Mouse (Mus musculus) MEL (cell line): ENCODE results near the gene Vps50. TPM values are rescaled to one million over a fixed set of nuclear protein-coding genes. Genes with fewer than 3 reads are reported as not detected.

Experiments
- DNase-seq: peaks from one replicate; pipeline ENCODE4 v3.0.0; 2011; ENCODE audit warnings: low read depth, low spot score
- H3K27ac ChIP-seq: 2 replicates; pipeline ENCODE4 v1.5.1; 2012; ENCODE audit warnings: low read depth, mild to moderate bottlenecking, control low read depth, low read length, moderate library complexity; ENCODE audit not compliant: control insufficient read depth
- H3K27me3 ChIP-seq, 2 experiments: fragments of 150-350 bp in 1 of 2; sonication (generic) in 1 of 2; 2 replicates each; pipeline ENCODE4 v1.6.1; 2012; ENCODE audit warnings: low read length in 2 of 2, mild to moderate bottlenecking in 2 of 2, improper control_type of control experiment in 1 of 2, moderate library complexity in 1 of 2; ENCODE audit not compliant: insufficient read depth in 2 of 2, control insufficient read depth in 1 of 2
- H3K36me3 ChIP-seq, 2 experiments: 2 replicates each; pipeline ENCODE4 v1.6.1; 2012 to 2014; ENCODE audit warnings: low read length in 2 of 2, improper control_type of control experiment in 1 of 2, inconsistent platforms in 1 of 2, mild to moderate bottlenecking in 1 of 2; ENCODE audit not compliant: insufficient read depth in 2 of 2, control insufficient read depth in 1 of 2
- H3K4me1 ChIP-seq, 2 experiments: fragments of 150-350 bp in 1 of 2; sonication (generic) in 1 of 2; 2 replicates each; pipeline ENCODE4 v1.6.1; 2012; ENCODE audit warnings: low read length in 2 of 2, improper control_type of control experiment in 1 of 2, mild to moderate bottlenecking in 1 of 2; ENCODE audit not compliant: insufficient read depth in 2 of 2, control insufficient read depth in 1 of 2
- H3K4me3 ChIP-seq, 2 experiments: fragments of 150-350 bp in 1 of 2; sonication (generic) in 1 of 2; 2 replicates each; pipeline ENCODE4 v1.5.1; 2012; ENCODE audit warnings: low read depth in 2 of 2, low read length in 2 of 2, mild to moderate bottlenecking in 2 of 2, moderate library complexity in 2 of 2, control low read depth in 1 of 2, improper control_type of control experiment in 1 of 2; ENCODE audit not compliant: control insufficient read depth in 1 of 2, insufficient read depth in 1 of 2
- H3K79me2 ChIP-seq: 2 replicates; pipeline ENCODE4 v1.6.1; 2012; ENCODE audit warnings: mild to moderate bottlenecking, low read length, moderate library complexity; ENCODE audit not compliant: control insufficient read depth, poor library complexity, insufficient read depth
- H3K9ac ChIP-seq: 2 replicates; pipeline ENCODE4 v1.6.1; 2012; ENCODE audit warnings: low read depth, mild to moderate bottlenecking, control low read depth, low read length, moderate library complexity; ENCODE audit not compliant: control insufficient read depth, poor library complexity, severe bottlenecking
- H3K9me3 ChIP-seq: fragments of 150-350 bp; sonication (generic); replicated peaks from 2 replicates; pipeline ENCODE4 v1.6.1; 2012; ENCODE audit warnings: mild to moderate bottlenecking, low read length, improper control_type of control experiment, moderate library complexity; ENCODE audit not compliant: insufficient read depth
- CHD2 ChIP-seq: IDR thresholded peaks from 2 replicates; pipeline ENCODE4 v1.6.1; 2011; ENCODE audit warnings: low read length, improper control_type of control experiment
- ELF1 ChIP-seq: IDR thresholded peaks from 2 replicates; pipeline ENCODE4 v1.6.1; 2014; ENCODE audit warnings: low read depth, mild to moderate bottlenecking, inconsistent platforms, low read length, improper control_type of control experiment, moderate library complexity
- EP300 ChIP-seq, 2 experiments: IDR thresholded peaks; 2 replicates each; pipeline ENCODE4 v1.6.1; 2011; ENCODE audit warnings: improper control_type of control experiment in 2 of 2, low read length in 2 of 2, low read depth in 1 of 2, mild to moderate bottlenecking in 1 of 2
- GATA1 ChIP-seq: IDR thresholded peaks from 2 replicates; pipeline ENCODE4 v1.6.1; 2011; ENCODE audit warnings: low read depth, low read length, improper control_type of control experiment
- MAX ChIP-seq: IDR thresholded peaks from 2 replicates; pipeline ENCODE4 v1.6.1; 2011; ENCODE audit warnings: low read length, improper control_type of control experiment
- MAZ ChIP-seq: IDR thresholded peaks from 2 replicates; pipeline ENCODE4 v1.6.1; 2012; ENCODE audit warnings: low read depth, mild to moderate bottlenecking, inconsistent platforms, low read length, improper control_type of control experiment
- MEF2A ChIP-seq: IDR thresholded peaks from 2 replicates; pipeline ENCODE4 v1.6.1; 2014; ENCODE audit warnings: low read depth, mild to moderate bottlenecking, inconsistent platforms, low read length, improper control_type of control experiment; ENCODE audit not compliant: poor library complexity, insufficient replicate concordance, severe bottlenecking; ENCODE audit errors: extremely low read depth
- MXI1 ChIP-seq: IDR thresholded peaks from 2 replicates; pipeline ENCODE4 v1.6.1; 2011; ENCODE audit warnings: mild to moderate bottlenecking, low read depth, low read length, improper control_type of control experiment
- TAL1 ChIP-seq: IDR thresholded peaks from 2 replicates; pipeline ENCODE4 v1.6.1; 2012; ENCODE audit warnings: mild to moderate bottlenecking, inconsistent platforms, low read length, moderate library complexity, mixed read lengths
- TCF12 ChIP-seq: IDR thresholded peaks from 2 replicates; pipeline ENCODE4 v1.6.1; 2014; ENCODE audit warnings: low read depth, mild to moderate bottlenecking, inconsistent platforms, low read length, improper control_type of control experiment, moderate library complexity
- UBTF ChIP-seq: IDR thresholded peaks from 2 replicates; pipeline ENCODE4 v1.6.1; 2012; ENCODE audit warnings: low read depth, mild to moderate bottlenecking, inconsistent platforms, low read length, improper control_type of control experiment, moderate library complexity, borderline replicate concordance; ENCODE audit not compliant: insufficient read depth
- USF2 ChIP-seq, 2 experiments: IDR thresholded peaks; 2 replicates each; pipeline ENCODE4 v1.6.1; 2011 to 2012; ENCODE audit warnings: improper control_type of control experiment in 2 of 2, low read length in 2 of 2, borderline replicate concordance in 1 of 2, inconsistent platforms in 1 of 2, low read depth in 1 of 2, mild to moderate bottlenecking in 1 of 2; ENCODE audit not compliant: insufficient read depth in 1 of 2
- ZKSCAN1 ChIP-seq: IDR thresholded peaks from 2 replicates; pipeline ENCODE4 v1.6.1; 2012; ENCODE audit warnings: low read depth, mild to moderate bottlenecking, inconsistent platforms, low read length, improper control_type of control experiment, moderate library complexity
- ZMIZ1 ChIP-seq: IDR thresholded peaks from 2 replicates; pipeline ENCODE4 v1.6.1; 2012; ENCODE audit warnings: low read depth, mild to moderate bottlenecking, inconsistent platforms, low read length, improper control_type of control experiment, moderate library complexity
- polyA plus RNA-seq, 2 experiments: library from polyadenylated mRNA; stranded (reverse) in 1 of 2; unstranded in 1 of 2; fragments of >175 nt in 1 of 2; fragments of >200 nt in 1 of 2; gene quantifications; 2 replicates each; pipeline versions ENCODE4 v1.2.1 to v1.2.4; 2012; ENCODE audit warnings: low replicate concordance in 2 of 2, low read depth in 1 of 2; ENCODE audit not compliant: insufficient read length in 2 of 2, insufficient read depth in 1 of 2, missing spikeins in 1 of 2
- total RNA-seq: library from RNA; depleted of rRNA; stranded (reverse); fragments of 300-350 nt; gene quantifications from 2 replicates; pipeline ENCODE4 v1.2.3, GENCODE M21; 2012

The Vps50 gene
- total and polyA plus RNA-seq, 3 experiments: 13.5 to 20.2 TPM; not detected in 1

DNA sequence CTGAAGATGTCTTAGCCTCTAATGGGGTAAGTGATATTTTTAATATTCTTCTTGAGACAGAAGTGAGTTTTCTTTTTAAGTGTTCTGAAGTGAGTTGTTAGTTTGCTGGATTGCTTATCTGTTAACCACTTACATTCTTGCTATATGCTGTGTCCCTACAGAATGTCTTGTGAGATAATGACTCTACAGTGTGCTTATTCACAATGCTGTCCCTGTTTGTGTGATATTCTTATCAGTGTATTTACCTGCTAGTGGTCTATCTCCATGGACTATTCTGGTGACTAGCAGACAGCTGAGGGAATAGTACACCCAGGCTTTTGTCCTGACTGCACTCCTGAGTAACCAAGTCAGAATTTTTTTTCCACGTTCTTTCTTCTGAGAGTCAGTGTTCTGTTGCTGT lies 67.5 kb downstream of the Vps50 start:
- Histone ChIP-seq H3K9ac (no peak overlapping the region), H3K27ac (peak overlapping the region; percentile 52), H3K36me3 (peaks cover 5 to 16% of the 10 kb centered on the region in 2 experiments), H3K4me3 (no peak overlapping the region), H3K27me3 (no peaks in the 10 kb centered on the region), H3K9me3 (no peaks in the 10 kb centered on the region), H3K79me2 (no peaks in the 10 kb centered on the region), H3K4me1 (peaks cover 6 to 7% of the 10 kb centered on the region in 2 experiments)
- peak; percentile 52 for DNase-seq
- peak; percentile 66 to 75 for TF ChIP-seq EP300 (IDR thresholded peaks at IDR 0.05; ENCODE audit: low read depth in 1 of 2, low read length in 2 of 2)
- peak; percentile 72 for TF ChIP-seq GATA1
- TF ChIP-seq MAX: no peak
- TF ChIP-seq TCF12: peak; percentile 73; the same call in 1 of the 2 replicates
- no peak for TF ChIP-seq ZKSCAN1
- peak; percentile 42 for TF ChIP-seq TAL1
- no peak for TF ChIP-seq MAZ
- TF ChIP-seq, all 39 proteins: peak for 4

DNA sequence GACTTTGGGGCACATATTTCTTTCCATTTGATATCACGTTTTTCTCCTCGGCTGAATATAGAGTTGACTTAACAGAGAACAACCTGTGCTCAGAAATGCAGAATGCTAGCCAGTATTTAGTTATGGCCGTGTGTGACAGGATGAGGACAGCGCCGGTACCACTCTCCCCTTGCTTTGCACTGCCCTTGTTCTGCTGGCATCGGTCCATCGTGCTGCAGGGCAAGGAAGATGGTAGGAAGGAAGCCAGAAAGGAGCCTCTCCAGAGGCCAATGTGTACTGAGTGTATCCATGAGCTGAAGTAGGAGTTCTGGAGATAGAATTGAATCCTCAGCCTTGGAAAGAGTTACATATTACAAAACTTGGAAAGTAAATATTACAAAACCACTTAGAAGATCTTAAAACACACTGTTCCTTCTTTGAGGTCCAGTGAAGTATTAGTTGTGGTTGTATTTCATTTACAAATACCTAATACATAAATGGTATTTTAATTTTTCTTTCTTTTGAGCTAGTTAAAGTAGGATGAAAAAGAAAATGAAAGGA lies 69.0 kb downstream of the Vps50 start:
- Histone ChIP-seq H3K27me3 (no peaks in the 10 kb centered on the region), H3K9ac (no peak overlapping the region), H3K36me3 (peaks cover 7 to 16% of the 10 kb centered on the region in 2 experiments), H3K4me3 (no peak overlapping the region), H3K79me2 (no peaks in the 10 kb centered on the region), H3K27ac (no peak overlapping the region), H3K4me1 (peaks cover 6 to 7% of the 10 kb centered on the region in 2 experiments), H3K9me3 (no peaks in the 10 kb centered on the region)
- no peak for TF ChIP-seq TAL1
- TF ChIP-seq TCF12: no peak
- TF ChIP-seq UBTF: no peak
- no peak for TF ChIP-seq USF2 (IDR thresholded peaks at IDR 0.05; ENCODE audit: borderline replicate concordance in 1 of 2, insufficient read depth in 1 of 2, low read depth in 1 of 2, low read length in 2 of 2)
- no peak for TF ChIP-seq MAZ
- TF ChIP-seq MXI1: no peak
- no peak for TF ChIP-seq ZKSCAN1
- TF ChIP-seq ELF1: no peak
- TF ChIP-seq MEF2A: no peak
- no peak for TF ChIP-seq ZMIZ1
- TF ChIP-seq CHD2: no peak
- DNase-seq: no peak
